Mouse (Mus musculus): Measurements from ENCODE around the gene Dld.

DNA sequence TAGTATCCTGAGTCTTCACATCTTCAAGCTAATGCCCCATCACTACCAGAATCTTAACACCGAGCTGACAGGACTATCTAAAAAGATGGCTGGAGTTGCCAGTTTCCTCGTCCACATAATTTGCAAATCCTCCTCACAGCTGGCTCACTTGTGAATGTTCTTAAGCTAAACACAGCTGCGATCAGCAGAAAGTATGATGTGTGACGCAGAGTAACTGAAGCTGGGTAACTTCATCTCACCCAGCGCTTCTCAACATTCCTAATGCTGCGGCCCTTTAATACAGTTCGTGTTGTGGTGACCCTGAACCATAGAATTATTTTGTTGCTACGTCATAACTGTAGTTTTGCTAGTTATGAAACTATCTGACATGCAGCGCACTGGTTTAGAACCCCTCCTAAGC is 24.1 kb downstream of the Dld start:
- TF ChIP-seq CTCF (IDR thresholded peaks at IDR 0.05; ENCODE audit: borderline replicate concordance, insufficient read depth, low read depth, low read length) = no peak
- no peak for TF ChIP-seq POLR2A (IDR thresholded peaks at IDR 0.05; ENCODE audit: borderline replicate concordance, insufficient read depth, low read length)

Measured in cerebellum, adult 2 months (tissue).